Mouse (Mus musculus): ENCODE data around the gene D930048N14Rik.
"Not testable (repeated sequence)": the region's sequence is repeated elsewhere in the genome, so short reads cannot be mapped to it uniquely, and the experiment has no call there.

Gene D930048N14Rik

DNA sequence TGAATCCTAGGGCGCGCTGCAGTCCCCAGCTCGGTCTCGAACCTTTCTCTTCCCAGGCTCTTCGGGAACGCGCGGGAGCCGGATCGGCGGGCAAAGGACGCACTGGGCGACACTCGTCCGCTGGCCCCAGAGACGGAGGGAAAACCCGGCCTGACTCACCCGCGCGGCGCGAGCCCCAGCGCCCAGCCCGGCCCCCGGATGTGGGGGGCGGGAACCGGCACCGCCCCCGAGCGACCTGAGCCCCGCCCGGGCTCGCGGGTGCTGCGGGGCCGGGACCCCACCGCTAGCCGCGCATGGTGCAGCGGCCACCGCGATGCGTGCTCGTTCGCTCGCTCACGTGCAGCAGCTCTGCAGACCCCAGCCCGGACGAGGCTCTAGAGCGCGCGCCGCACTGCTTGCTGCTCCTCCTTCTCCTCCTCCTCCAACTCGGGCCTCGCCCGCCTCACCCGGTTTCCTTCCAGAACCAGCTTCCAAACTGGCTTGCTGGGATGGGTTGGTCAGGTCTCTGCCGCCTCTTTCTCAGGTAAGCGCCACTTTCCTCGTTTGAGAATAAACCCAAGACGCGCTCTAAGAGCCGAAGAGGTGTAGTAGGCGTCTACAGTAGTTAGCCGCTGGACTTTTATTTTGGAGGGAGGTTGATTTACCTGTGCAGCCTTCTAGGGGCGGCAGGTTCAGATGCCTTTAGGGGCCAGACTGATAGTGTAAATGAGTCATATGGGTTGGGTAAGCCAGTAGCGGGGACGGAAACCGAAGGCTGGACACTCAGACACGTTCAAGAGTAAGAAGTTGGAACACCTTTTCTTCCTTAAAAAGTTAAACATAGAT, at the start of gene D930048N14Rik, which contains the start of gene N4bp3:
Gene D930048N14Rik (plus strand): TSS at position 264 of the 825 bp plus-strand sequence.
Gene N4bp3 (minus strand): TSS at position 152 of the 825 bp plus-strand sequence.
- DNase-seq: peak; percentile 79

DNA sequence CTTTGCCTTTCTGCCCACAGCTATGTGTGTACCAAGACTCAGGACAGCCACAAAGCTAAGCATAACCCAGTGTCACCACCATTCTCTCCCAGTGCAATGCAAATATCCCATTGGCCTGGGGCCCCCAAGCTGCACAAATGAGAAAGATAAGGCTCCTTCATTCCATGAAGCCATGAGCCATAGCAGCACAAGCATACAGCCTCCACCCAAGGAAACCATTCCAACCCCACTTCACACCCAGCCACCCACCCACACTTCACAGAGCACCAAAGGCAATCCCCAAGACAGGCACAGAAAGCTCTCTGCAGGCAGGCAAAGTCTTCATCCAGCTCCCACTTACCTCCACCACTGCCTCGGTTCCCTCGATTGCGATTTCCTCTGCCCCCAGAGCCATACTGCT, 48.5 kb upstream of the D930048N14Rik start:
- DNase-seq: no peak

DNA sequence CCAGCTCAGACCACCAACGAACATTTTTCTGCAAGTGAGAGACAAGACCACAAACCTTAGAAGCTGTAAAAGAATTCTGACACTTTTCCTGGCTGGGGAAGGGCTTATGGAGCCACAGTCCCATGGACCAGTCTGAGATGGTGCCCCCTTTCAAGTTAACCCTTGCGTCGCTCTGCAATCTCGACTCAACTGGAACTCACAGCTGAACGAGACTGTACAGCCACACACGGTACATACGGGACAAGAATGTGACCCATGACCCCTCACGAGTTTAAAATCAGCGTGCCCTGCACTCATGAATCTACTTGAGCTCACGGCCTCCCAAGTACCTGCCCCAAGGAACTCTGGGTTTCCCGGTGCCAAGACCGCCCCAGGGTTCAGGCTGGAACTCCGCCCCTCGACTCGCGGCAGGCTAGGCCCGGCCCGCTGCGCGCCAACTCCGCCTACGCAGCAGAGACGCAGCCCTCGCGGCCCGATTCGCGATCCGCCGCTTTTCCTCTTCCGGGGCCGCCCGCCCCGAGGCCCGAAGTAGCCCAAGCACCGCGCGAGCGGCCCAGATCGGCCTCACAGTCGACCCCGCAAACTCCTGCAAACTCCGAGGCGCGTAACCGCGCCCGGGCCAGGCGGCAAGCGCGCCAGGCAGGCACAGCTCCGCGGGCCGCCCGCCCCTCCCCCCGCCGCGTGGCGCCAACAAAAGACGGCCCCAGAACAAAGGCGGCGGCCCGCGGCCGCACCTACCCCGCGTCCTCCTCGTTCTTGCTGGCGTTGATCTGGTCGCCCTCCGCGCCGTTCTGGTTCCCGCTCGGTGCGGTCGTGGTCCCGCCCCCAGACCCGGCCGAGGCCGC, 44.9 kb upstream of the D930048N14Rik start:
- DNase-seq: peak; percentile 89

DNA sequence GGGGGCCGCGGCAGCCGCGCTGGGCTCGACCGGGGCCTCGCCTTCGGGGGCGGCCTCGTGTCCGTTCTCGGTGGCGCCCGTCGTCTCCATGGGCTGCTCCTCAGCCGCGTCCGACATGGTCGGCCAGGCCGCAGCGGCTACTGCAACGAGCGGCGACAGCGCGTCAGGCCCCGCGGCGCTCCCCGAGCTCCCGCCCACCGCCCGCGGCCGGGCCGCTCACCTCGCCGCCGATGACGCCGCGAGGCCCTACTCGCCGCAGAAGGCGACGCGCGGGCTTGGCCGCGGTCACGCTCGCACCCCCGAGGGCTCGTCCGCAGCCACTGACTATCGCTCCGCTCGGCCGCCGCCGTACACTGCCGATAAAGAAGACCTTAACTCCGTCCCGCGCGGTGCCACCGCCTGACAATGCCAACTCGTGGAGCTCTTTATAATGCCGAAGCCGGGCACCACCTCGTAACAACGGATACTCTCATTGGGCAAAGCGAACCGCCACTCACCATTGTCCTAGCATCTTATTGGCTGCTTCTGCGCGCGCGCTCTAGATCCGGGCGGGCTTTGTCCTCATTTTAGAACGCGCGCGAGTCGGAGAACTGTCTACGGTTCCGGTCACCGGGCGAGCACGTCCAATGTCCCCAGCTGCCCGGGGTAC, 44.2 kb upstream of the D930048N14Rik start, which contains the start of gene Hnrnpab:
Gene Hnrnpab (minus strand): TSS at position 401 of the 649 bp plus-strand sequence.
- peak; percentile 97 for DNase-seq

DNA sequence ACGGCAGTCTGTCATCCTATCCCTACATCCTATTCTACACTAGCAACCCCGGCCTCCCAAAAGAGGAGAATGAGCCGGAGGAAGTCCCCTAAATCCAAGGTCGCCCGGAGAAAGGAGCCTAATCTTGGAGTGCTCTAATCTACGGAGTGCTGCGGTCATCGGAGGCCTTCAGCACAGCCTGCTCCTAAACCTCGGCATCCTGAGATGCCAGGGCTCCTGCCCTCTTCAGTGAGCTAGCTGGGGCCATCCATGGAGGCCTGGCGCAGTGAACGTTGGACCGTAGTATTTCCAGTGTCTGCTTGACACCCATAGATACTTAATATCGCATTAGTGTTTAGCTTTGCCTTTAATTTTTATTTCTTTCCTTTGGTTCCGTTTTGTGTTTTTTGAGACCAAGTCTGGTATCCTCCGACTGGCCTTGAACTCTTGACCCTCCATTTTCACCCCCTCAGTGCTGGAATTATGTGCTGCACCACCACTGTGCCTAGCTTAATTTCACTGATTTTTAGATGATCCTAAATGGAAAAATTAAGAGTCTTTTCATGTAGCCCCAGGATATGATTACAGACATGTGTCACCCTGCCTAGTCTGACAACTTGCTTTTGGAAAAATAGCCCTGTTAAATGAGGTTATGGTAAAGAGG, 43.5 kb upstream of the D930048N14Rik start:
- DNase-seq: no peak

DNA sequence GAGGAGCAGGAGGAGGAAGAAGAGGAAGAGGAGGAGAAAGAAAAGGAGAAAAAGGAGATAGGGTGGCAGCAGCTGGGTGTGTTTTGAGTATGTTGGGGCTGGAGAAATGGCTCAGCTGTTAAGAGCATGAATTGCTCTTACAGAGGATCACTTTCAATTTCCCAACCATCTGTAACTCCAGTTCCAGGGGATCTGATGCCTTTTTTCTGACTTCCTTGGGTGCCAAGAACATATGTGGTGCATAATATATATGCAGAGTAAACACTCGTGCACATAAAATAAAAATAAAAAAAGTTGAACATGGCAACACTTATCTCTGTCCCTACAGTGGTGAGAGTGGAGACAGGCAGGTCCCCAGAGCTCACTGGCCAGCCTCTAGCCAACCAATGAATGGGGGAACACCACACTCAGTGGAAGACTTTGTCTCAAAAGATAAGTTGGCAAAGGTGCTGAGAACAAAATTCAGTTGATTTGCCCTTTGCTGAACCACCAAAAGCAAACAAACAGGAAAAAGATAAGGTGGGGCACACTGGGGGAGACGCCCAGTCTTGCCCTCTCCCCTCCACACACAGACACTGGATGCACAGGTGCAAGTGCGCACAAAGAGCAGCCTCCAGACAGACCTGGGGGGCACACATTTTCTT, 41.4 kb upstream of the D930048N14Rik start:
- peak; percentile 37 for DNase-seq

DNA sequence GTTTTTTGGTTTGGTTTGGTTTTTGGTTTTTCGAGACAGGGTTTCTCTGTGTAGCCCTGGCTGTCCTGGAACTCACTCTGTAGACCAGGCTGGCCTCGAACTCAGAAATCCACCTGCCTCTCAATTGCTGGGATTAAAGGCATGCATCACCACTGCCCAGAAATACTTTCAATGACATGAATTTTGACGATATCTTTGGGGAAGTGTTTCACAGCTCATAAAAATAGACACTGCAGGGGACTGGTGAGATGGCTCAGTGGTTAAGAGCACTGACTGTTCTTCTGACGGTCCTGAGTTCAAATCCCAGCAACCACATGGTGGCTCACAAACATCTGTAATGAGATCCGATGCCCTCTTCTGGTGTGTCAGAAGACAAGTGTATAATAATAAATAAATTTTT, 40.8 kb upstream of the D930048N14Rik start:
- not testable (repeated sequence) for DNase-seq

DNA sequence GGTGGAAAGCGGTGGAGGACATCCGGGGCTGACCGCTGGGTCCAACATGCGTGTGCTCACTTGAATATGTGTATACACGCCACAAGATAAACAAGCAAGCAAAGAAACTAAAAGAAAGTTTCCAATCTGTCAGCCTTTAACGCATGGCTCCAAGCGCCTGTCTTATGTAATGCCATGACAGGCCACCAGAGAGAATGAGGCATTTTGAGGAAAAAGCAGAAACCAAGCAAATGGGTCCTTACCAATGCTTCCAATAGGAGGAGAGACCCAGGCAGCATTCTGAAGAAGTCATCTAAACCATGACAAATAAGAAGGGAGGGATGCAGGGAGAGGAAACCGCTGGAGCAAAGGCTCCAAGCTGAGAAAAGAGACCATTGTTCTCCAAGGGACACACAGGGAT, 36.5 kb upstream of the D930048N14Rik start:
- no peak for DNase-seq

DNA sequence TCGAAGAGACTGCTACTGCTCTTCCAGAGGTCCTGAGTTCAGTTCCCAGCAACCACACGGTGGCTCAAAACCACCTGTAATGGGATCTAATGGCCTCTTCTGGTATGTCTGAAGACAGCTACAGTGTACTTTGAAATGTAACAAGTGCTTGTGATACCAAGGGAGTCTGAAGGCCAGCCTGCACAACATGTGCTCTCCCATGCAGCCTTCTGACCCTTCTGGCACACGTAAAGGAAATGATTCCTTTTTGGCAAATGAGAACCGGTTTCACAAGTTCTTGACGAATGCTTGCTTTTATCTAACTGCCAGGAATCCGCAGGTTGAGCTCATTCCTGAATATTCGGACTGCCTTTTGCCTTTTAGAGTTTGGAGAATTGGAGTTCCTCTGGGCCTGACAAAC, 35.6 kb upstream of the D930048N14Rik start:
- no peak for DNase-seq

DNA sequence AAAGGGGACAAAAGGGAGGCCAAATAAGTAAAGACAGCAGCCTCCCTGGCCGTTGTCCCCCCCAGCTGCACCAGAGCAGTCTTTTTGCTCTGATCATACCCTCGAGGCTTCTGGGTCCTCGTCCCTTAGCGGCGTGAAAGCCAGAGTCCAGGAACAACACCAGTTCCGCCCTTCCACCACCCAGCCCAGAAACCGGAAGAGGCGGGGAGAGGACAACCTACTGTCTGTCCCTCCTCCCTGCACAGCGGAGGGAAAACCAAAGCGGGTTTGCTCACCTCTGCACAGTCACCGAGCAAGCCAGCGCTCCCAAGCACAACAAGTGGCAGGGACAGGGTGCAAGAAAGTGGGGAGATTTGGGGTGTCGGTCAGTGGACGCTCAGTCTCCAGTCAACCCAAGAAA, 35.2 kb upstream of the D930048N14Rik start:
- DNase-seq: peak; percentile 74

DNA sequence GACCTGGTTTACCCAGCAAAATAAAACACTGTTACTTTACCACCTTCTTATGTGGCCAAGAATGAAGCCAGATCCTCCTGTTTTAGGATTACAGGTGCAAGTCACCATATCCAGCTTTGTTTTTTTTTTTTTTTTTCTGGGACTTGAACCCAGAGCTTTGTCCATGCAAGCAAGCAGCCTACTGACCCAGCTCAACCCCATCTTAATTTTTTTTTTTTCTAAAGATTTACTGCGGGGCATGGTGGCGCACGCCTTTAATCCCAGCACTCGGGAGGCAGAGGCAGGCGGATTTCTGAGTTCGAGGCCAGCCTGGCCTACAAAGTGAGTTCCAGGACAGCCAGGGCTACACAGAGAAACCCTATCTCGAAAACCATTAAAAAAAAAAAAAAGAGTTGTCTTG, 34.6 kb upstream of the D930048N14Rik start:
- not testable (repeated sequence) for DNase-seq

DNA sequence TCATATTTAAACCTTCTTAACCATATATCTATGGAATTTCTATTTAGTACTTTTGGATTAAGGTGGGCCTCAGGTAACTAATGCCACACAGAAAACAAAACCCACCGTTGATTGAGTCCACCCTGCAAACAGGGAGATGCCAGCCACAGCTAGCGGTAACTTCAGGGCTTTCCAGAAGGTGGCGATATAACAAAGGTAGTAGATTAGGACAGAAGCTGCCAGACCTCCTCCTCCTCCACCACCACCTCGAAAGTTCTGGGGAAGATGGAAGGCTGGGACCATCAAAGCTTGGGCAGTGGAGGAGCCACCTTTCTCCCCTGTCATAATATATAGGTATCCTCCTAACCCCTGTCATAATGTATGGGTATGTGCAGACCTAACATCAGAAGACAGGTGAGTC, 33.1 kb upstream of the D930048N14Rik start:
- peak; percentile 80 for DNase-seq

DNA sequence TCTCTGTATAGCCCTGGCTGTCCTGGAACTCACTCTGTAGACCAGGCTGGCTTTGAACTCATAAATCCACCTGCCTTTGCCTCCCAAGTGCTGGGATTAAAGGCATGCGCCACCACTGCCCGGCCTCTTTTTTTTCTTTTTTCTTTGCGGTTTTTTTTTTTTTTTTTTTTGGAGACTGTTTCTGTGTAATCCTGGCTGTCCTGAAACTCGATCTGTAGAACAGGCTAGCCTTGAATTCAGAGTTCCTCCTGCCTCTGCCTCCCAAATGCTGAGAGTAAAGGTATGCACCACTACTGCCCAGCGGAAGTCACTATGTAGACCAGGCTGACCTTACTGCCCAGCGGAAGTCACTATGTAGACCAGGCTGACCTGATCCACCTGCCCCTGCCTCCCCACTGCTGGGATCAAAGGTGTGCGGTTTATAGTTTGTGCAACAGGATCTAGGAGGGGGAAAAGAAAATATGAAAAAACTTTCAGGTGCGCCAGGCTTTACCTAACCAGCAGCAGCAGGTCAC, 31.8 kb upstream of the D930048N14Rik start:
- no peak for DNase-seq

DNA sequence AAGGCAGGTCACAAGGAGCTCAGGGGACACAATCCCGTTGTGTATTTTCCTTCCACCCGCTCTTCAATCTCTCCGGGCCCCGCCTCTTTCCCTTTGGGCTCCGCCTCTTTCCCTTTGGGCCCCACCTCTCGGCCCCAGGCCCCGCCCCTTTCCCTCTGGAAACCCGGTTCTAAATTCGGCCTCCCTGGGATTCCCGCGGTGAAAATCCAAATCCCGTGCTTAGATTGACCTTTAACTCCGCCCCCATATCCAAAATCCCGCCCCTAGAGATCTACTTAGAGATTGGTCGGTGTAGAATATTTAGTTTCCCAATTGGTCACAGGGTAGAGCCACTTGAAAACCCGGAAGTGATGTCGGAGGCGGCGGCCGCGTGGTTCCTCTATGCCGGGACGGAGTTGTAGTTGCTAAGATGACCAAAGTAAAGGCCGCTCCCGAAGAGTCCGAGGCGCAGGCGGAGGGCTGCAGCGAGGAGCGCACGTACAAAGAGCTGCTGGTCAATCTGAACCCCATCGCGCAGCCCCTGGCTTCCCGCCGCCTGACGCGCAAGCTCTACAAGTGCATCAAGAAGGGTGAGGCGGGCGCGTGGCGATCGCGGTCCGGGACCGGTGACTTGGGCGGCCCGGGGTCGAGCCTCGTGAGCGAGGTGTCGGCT, 31.2 kb upstream of the D930048N14Rik start, which contains the start of gene Nhp2:
Gene Nhp2 (plus strand): TSS at position 327 of the 652 bp plus-strand sequence.
- peak; percentile 87 for DNase-seq

DNA sequence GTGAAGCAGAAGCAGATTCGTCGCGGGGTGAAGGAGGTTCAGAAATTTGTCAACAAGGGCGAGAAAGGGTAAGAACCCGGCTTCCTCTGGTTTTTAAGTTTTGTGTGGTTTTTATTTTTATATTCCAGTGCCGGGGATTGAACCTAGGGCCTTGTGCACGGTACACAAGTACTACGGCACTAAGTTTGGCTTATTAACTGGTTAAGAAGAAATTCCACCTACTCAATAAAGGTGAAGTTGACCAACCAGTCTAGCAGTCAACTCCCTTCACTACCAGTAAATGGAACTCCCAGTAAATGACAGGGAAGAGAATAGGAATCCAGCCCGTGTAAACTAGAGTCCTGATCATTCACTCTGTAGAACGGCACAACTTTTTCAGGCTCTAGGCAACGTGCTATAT, 30.7 kb upstream of the D930048N14Rik start:
- no peak for DNase-seq

DNA sequence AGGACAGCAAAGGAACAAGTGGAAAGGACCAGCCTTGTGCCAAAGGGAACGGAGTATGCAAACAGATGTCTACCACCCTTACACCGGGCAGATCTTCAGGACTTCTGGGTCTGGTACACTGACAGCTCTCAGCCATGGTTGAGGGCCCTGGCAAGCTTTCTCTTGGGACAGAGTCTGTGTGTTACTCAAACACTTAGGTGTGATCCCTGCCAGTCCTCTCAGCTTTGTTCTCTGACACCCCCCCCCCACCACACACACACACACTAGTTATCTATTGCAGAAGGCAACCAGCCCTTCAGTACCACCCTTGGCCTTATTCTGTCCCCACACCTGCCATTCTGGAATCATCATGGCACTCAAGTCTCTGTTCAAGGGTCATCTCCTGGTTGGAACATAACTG, 29.0 kb upstream of the D930048N14Rik start:
- no peak for DNase-seq

DNA sequence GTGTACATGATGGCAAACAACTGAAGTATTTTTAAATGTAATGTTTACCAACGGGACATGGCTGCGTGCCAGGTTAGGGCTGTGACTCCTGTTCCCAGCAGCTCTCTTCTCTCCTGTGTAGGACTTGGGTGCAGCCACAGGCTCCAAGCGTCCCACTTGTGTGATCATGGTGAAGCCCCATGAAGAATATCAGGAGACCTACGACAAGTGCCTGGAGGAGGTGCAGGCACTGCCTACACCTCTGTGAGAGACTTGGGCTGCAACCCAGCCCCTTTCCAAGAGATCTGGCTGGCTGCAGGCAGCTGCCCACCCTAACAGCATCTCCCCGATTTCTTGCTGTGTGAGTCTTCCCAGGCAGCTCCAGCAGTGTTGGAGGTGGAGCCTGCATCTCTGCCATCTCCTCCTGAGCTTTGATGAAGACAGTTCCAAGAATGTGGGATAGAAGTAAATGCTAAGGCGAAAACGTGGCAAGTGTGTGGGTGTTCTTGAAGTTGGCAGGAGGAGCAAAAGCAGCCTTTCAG, 27.7 kb upstream of the D930048N14Rik start:
- no peak for DNase-seq

DNA sequence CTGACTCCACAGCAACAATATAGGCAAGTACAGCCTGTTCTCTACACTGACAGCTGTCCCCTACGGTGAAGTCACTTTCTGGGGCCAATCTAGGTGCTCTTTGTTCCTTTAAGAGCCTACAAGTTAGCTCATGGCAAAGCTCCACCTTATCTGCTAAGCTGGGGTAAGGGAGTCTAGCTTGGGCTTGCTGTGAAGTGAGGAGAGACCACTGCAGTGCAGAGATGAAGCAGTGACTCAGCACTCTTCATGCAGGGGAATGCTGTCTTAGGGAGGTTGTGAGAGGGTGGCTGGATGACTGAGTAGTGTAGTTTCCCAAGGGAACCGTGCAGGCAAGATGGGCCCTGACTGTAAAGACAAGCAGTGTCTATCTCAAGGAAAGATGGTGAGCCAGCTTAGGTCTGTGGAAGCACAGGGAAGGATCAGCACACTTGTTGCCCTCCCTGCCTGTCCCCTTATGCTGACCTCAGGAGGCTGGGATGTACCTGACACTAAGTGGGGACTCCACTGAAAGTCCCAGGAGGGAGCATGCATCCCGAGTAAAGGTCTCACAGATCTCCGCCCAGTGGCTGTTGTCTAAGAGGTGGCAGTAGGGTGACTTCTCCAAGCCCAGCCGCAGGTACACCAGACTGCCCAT, 25.4 kb upstream of the D930048N14Rik start:
- no peak for DNase-seq

DNA sequence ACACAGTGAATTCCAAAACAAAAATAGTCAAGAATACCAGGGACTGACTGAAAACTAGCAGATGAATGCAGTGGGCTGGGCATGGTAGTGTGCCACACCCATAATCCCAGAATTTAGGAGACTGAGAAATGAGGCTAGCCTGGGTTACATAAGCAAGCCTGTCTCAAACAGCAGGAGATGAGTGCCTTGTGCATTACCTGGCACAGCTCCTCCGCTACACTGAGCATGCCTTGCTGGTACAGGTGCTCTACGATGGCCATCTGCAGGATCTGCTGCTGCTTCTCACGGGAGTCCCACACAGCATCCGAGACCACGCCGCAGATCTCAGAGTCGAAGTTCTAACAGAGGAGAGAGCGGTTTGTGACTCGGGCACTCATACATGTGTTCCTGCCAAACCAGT, 23.3 kb upstream of the D930048N14Rik start:
- no peak for DNase-seq

DNA sequence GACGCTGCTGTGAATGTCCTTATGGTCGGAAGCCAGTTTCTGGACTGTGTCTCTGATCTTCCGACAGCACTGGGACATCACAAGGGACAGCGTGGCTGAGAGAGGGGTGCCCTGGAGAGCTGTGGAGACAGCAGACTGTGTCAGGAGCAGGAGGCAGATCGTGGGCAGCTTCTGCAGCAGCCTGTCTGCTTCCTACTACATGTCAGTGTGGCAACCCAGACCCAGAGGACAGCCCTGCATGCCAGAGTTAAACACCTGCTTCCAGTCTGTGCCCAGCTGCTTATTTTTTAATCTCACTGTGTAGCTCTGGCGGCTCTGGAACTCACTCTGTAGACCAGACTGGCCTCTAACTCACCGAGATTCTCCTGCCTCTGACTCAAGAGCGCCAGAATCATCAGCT, 22.8 kb upstream of the D930048N14Rik start:
- DNase-seq: no peak
